In the genomic region with DNA sequence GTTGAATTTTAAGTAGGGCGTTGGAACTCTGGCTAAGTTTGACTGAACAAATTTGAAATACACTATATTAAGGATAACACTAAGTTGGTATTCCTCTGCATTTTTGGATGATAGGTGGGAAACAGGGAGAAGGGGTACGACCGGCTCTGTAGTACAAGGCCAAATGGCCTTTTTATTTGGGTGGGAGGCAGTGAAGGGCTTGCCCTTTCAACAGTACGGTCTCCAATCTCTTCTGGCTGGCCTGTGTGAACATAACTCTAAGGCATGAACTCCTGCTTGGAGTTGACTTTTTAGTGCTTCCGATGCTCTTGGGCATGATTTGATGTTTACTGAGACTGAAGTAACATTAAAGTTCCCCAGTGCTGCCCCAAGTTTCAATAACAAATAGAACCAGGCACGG, we compare ENCODE assay signal across 4 mouse cellular contexts.
DNase-seq lines count a peak whose midpoint lies in the region.

No protein-coding gene starts in this region.

- DNase-seq in heart, adult 11 months = peak; percentile 67
- DNase-seq in kidney, adult 18-20 months = peak; percentile 16
- DNase-seq in kidney, adult 9 months = peak; percentile 26
- DNase-seq in spleen, postnatal 4 days (ENCODE audit: low spot score in 2 of 2) = peak; percentile 12 to 58

Comparison
In these comparisons a context has a peak if more than half of its experiments do, and no peak if none do; other contexts are left out.
1. Peak in every context shown above with its lines: DNase-seq.
2. DNase-seq: peak in every context shown above with its lines; median percentile 67 in heart, adult 11 months; 35 in spleen, postnatal 4 days; 26 in kidney, adult 9 months; 16 in kidney, adult 18-20 months.